Mouse (Mus musculus): ENCODE measurements at regions not wholly inside any gene's neighbourhood (a gene's known extent, or its start where the extent isn't known, plus 50 kb on each side); places are given as distances from the start of the nearest gene placed in this dataset.

DNA sequence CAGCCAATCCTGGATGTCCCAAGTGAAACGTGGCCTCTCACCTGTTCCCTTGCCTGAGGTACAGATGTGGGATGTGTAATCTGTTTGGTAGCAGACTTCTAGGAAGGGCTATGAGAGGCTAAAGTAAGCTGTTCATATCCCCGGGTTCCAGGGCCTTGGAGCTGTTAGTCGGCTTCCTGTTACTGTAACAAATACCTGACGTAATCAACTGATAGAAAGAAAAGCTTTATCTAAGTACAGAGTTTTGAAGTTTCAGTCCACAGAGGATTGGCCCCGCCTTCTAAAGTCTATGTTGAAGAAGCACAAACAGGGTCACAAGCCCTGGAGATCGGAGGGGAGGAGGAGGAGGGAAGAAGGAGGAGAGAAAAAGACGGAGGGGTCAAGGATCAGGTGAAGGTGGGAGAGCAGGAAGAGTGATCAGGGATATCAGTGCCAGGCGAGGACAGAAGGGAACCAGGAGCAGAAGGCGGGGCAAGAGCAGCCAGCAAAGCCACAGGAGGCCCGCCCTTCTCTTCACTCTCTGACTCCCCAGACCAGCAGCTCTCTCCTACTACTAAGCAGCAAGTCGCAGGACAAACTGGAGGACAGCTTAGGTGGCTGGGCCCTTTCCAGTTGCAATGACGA lies 276.5 kb upstream of the Cdyl start:
- no peak for DNase-seq (ENCODE audit: low spot score)

DNA sequence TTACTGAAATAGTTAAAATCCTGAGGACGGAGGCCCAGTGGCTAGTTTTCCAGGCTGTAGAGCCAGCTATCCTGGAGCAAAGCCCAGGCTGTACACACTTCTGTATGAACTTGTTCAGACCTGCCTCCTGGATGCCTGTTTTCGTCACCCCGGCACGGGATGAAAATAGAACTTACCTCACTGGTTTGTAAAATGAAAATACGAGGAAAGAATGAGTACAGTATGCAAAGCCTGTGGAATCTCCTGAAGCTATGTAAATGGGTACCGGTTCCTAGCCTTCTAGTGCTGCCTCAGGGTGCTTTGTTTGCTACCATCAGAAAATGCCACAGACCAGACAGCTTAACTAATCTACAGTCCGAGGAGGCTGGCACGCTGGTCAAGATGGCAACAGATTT lies 276.0 kb upstream of the Cdyl start:
- peak; percentile 79 for DNase-seq (ENCODE audit: low spot score)

DNA sequence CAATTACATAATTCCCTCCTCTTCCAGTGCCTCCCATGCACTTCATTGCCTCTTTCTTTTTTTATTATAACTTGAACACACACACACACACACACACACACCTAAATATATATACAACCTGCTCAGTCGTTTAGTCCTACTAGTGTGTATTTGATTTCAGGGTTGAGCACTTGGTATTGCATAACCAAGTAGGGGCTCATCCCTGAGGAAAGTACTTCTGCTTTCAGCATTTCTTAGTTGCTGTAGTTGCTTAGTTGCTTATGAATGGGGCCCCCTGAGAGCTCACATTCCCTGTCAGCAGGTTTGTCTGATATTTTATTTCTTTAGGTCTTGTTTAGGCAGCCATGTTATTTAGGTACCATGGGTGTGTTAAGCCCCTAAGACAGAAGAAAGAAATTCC lies 271.3 kb upstream of the Cdyl start:
- no peak for DNase-seq (ENCODE audit: low spot score)

DNA sequence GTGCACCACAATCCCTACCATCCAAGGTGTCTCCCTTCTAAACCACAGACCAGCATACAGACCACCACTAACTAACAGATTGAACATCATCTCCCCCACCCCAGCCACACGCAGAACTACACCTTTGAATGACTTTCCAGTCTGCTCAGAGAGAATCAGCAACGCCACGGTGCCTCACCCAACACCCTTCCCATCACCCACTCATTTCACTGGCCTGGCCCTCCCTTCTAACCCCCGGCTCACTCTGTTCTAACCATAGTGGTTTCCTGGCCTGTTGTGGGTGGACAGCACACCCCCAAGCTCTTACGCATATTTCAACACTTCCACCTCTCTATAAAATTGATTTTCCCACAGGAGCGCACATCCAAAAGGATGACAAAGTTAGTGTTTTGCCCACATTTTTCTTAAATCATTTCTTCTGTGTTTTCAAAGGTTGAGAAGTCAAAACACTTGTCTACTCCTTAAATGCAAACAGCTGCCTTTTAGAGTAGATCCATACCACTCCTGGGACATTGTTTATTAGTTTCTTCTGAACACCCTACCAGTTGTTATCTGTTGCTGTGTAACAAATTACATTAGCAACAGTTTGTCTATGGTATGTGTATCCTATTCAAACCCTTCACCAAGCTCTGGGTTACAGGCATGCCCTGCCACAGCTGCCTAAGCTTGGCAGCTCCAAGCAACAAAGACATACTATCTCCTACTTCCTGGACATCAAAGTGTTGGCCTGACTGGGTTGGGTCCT lies 269.7 kb upstream of the Cdyl start:
- DNase-seq (ENCODE audit: low spot score): no peak

DNA sequence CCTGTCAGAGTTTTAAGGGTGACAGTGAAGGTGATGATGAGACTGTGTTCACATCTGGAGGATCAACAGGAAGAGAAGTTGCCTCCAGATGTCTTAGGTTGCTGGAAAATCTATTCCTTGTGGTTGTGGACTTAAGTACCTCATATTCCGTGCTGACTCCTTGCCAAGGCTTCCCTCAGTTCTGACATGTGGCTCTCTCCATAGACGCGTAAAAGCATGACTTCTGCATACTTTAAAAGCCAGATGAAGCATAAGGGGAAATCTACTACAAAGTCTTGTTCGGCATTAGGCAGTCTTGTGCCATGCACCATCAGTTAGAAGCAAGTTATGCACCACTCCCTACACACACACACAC lies 269.1 kb upstream of the Cdyl start:
- DNase-seq (ENCODE audit: low spot score): no peak

DNA sequence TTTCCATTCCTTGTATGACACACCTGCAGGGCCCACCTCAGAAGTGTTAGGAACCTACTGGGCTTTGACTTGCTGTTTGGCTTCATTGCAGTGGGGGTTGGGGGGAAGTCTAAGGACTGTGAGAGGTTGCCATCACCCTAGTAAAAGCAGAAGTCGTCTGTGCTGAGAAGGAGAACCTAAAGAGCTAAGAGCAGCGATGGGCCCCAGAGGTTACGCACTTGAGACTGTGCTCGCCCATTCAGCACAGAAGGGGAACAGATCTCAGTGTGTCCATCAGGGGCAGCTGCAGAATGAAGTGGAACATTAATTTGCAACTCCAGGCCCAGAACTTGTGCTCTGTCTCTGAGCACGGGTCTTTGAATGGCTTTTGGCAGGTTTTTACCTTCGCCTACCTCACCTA lies 267.5 kb upstream of the Cdyl start:
- no peak for DNase-seq (ENCODE audit: low spot score)

DNA sequence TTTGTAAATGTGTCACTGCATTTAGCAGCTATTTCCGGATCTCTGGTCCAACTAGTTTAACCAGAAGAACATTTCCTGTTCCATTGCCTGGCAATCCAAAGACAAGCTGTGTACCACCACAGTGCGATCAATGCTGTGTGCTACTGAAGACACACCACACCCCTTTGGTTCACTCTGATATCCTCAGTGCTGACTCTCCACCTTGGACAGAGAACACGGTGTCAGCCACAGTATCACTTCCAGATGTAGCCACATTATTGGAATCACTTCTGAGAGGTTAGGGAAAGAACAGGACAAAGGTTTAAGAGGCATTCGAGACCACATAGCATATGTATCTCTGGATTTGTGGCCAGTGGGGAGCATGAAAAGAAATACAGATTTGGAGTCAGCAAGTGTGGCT lies 264.4 kb upstream of the Cdyl start:
- DNase-seq (ENCODE audit: low spot score): peak; percentile 31

DNA sequence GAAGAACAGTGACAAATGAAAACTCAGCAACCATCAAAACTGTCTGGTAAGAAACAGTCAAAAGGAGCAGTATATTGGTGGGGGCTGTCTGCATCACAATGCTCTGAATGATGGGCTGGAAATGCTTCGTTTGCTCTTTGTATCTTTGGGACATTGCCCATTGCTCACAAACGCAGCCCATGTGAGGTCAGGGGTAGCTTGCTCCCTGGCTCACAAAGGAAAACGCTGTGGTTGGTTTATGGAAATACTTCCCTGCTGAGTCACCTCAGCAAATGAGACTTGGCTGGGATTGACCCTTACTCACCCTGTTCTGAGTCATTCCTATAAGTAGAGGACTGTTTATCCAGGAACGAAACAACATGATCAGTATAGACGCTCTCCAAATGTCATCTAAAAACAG lies 264.0 kb upstream of the Cdyl start:
- DNase-seq (ENCODE audit: low spot score): peak; percentile 73

DNA sequence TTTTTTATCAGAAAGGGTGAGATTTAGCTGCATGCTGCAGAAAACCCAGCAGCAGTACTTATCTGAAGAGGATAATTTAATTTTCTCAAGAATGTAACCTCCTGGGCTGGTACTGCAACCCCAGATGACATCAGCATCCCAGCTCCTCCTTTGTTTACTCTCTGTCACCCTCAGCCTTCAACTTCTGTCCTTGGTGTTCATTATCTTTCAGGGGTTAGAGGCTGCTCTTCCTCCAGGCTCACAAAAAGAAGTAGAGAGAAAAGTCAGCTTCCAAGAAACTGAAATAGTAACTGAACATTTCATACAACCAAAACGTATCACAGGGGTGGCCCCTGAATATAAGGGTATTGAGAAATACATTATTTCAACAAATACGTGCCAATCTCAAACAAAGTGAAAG lies 262.5 kb upstream of the Cdyl start:
- no peak for DNase-seq (ENCODE audit: low spot score)

DNA sequence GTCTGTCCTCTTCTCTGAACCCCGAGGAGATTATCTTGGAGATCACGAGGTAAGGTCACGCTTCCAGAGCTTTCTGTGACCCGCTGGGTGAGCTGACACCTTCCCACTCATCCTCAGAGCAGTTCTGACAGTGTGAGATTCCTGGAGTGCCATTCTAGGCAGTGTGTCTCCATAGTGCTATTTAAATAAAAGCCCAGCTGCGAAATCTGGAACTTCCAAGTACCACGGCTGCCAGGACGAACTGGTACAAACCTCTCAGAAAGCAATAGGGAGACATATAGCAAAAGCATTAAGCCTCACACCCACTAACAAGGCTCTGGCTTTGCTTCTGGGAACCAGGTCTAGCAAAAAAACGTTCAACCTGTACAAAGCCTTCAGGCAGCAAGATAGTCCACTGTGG lies 261.4 kb upstream of the Cdyl start:
- DNase-seq (ENCODE audit: low spot score): no peak

DNA sequence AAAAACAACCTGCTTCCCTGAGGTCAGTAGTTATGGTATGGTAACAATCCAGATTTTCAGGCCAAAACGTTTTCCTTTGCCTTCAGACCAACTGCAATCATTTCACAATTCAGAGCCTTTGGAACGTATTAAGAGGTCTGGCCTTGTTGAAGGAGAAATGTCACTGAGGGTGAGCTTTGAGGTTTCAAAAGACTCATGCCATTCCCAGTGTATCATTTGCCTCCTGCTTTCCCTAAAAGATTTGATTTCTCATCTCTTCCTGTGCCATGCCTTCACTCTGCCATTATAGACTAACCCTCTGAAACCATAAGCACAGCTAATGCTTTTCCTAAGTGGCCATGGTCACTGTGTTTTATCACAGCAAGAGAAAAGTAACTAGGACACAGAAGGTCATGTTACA lies 256.8 kb upstream of the Cdyl start:
- DNase-seq (ENCODE audit: low spot score): no peak

DNA sequence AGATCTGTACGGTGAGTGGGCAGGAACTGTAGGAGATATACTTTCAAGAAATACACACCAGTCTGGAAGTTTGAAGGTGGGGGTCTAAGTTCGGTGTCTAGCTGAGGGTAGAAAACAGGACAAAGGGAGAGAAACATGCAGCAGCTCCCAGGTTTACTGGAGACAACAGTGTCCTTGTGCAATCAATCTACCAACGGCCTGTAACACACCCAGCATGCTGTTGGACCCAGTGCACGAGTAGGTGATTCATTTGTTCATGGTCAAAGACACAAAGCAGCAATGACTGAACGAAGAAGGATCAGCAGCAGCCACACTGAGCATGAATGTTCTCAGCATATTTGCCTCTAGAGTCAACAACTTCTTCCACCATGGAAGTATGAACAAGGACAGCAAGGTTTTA lies 255.2 kb upstream of the Cdyl start:
- no peak for DNase-seq (ENCODE audit: low spot score)

DNA sequence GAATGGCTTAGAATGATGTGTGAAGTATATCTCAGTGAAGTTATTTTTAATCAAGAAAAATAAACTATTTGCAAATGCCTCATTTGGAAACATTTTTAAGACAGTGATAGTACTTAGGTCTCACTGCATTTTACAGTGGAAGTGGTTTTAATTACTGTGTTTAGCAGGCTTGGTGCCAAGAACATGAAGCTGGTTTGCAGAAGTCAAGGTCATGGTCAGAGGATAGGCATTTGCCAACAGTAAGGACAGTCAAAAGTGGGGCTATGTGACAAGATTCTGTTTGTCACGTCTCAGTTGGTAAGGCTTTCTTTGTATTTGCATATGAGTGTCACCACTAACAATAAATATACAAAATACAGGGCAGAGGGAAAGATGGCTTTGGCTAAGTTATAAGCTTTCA lies 254.2 kb upstream of the Cdyl start:
- DNase-seq (ENCODE audit: low spot score): no peak

DNA sequence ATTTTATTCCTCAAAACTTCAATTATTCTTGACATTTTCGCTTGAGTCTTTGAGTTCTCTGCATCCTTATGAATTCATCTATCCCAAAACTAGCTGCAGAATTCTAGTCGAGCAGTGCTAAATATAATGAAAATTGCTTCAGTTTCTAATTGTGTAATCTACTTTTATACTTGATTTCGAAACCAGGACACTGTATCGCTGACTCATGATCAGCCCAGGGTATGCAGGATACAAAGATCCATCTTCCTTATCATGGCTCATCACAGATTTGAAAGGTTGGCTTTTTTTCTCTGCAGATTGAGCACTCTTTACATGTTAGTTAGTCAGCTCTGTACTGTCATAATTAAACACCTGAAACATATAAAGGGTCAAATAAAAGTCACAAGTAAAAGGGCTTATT lies 242.1 kb upstream of the Cdyl start:
- no peak for DNase-seq (ENCODE audit: low spot score)

DNA sequence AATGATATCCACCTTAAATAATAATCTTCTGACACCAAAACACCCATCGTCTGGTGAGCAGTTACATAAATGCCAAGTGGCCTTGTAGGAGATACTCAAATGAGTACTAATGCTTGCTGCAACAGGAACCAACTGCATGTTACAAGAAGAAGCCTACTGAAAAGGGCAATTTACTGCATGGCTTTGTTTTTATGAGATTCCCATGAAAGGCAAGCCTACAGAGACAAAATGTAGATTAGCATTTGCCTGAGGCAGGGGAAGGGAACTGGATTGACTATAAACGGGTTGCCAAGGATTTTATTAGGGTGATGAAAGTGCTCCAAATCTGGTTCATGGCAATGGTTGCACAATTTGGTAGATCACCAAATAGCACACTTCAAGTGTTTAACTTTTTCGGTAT lies 239.6 kb upstream of the Cdyl start:
- no peak for DNase-seq (ENCODE audit: low spot score)

DNA sequence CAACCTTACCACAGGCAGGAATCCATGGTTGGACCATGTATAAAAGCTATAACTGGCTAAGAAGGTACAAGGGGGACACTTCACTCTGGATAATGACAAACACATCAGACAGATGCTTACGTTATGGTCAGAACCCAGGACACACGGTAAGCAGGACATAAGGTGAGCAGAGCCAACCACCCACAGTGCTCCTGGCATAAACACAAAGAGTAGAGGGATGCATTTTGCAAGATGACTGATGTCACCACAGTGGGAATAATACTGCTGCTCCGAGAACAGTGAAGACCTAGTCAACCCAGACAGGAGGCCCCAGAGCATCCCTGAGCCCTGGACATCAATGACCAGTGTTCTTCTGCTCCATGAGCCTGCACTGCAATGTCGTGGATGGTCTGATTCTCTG lies 233.6 kb upstream of the Cdyl start:
- DNase-seq (ENCODE audit: low spot score): no peak

DNA sequence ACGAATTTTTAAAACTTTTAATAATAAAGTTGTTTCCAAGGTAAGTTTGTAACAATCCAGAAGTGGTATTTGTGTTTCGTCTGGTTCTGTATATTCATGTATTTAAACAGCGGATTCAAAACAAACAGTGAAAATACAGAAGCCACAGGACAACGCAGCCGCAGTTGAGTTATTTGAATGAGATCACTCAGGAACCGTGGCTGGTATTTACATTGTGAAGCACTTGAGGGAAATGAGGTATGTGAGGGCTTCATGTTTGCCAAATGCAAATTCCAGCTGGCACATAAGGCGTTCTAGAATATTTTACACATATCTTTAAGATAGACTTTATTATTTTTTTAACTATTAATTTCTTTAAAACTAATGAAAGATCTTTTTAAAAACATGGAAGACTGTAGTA lies 224.5 kb upstream of the Cdyl start:
- DNase-seq (ENCODE audit: low spot score): no peak

DNA sequence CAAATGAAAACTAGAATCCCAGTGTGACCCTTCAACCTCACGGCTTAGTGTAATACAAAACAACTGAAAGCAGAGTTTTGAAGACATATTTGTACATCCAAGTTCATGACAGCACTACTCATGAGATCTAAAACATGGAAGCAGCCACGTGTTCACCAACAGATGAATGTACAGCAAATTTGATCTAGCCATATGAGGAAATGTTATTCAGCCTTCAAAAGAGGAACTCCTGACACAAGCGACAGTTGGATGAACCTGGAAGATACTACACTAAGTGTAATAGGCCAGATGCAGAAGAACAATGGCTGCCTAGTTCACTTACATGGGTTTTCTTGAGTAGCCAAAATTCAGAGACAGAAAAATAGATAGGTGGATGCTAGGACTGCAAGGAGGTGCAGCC lies 212.0 kb upstream of the Cdyl start:
- no peak for DNase-seq (ENCODE audit: low spot score)

DNA sequence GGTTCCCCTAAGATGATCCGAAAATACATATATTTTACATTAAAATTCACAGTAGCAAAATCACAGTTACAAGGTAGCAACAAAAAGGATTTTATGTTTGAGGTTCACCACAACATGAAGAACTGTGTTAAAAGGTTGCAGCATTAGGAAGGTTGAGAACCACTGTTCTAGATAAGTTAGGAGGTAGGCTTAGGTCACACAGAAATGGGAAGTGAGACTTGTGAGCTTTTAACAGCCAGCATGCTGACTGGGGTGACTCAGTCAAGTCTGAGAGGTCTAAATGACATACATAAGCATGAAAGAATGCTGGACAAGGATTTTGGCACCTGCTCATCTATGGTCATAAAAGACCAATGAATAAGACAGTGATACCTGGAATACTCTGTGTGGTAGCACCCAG lies 207.2 kb upstream of the Cdyl start:
- DNase-seq (ENCODE audit: low spot score): no peak

DNA sequence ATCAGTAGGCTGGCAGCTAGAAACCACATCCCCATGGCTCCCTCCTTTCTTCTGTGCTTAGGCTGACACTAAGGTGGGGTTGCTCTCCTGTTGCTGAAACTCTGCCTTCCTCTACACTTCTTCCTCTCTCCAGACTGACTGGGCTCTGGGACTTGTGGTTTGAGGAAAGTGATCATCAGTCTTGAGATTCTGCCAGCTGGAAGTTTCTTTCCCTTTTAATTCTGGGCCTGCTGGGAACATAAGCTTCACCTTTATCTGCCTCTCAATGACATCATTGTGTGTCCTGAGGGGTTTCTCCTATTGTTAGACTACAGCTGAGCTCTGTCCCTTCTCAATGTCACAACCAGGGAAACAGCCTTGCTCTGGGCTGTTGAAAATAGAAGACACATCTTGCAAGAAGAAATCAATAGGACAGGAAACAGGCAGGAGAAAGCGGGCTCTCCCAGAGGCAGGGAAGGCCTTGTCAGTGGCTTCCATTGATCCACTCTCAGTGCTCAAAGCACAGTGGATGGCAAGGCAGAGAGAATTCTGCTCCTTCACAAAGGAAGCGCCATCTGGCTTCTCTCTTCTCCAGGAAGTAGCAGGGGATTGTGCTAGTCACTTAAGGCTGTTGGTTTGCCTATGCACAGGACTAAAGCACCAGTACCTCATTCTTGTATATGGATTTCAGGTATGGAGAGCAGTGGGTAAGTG lies 206.3 kb upstream of the Cdyl start:
- DNase-seq (ENCODE audit: low spot score): no peak

DNA sequence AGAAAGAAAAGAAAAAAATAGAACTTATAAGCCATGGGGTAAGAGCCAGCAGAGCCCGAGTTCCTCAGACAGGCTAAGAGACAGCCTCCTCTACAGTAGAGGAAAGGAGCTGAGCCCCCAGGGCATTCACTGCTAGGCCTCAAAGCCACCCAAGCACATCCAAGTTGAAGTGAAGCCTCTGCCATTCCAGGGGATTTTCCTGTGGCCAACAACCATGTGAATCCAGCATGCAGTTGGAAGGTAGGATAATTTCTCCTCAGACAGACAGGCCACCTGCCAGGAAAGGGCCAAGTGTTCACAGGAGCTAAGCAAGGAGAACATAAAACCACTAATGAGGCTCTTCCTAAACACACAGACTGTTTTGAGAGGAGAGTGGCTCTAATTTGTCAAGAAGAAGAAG lies 199.6 kb upstream of the Cdyl start:
- DNase-seq (ENCODE audit: low spot score): no peak

DNA sequence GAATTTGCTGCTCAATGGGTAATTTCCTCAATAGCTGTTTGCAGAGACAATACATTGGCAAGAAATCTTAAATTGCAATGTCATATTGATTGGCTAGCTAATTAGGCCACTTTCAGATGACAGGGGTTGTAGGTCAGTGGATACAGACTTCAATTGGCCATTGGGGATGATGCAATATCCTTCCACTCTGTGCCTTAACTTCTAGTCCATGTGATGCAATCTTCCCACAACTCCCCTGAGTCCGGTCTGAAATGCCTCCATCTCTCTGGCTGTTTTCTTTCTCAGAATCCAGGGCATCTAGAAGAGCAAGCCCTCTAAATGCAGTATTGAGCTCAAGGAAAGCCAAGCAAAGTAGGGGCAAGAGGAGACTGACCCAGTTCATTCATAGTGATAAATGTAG lies 196.4 kb upstream of the Cdyl start:
- DNase-seq (ENCODE audit: low spot score): no peak

DNA sequence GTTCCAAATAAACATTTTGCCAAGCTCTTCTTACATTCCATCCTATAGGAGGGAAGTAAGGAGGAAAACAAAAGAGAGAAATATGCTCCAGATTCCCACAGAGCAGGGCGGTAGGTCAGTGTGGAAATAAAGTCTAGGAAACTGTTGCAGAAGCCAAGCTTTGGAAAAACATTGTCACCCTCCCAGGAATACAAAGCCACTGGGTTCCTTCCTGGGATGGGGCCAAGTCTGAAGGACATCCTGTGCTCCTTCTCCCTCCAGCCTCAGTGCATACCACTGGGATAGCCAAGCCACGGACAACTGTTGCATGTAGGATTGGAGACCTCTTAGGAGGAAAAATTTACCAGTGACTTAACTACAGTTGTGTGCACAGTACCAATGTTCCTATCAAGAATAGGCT lies 195.8 kb upstream of the Cdyl start:
- DNase-seq (ENCODE audit: low spot score): no peak

Measured in urinary bladder, postnatal 14 days (tissue).